Mouse (Mus musculus): ENCODE data around the gene Grsf1. TPM values are rescaled to one million over a fixed set of nuclear protein-coding genes. Genes with fewer than 3 reads are reported as not detected.

The Grsf1 gene
- polyA plus RNA-seq, 1 experiment, result 61.4 TPM

GRCm38 (mm10) chr5:88689279-88689938 is 13.4 kb upstream of the Grsf1 start:
- H3K4me1 ChIP-seq (ENCODE audit: control insufficient read depth, insufficient read depth, low read length), result no peaks in the 10 kb centered on the region
- no peak overlapping the region for H3K27ac ChIP-seq (ENCODE audit: insufficient read depth, low read depth, low read length)
- no peak for TF ChIP-seq CTCF (IDR thresholded peaks at IDR 0.05; ENCODE audit: low read depth, low read length)
- no peak overlapping the region for H3K4me3 ChIP-seq (ENCODE audit: insufficient read depth, low read length)

DNA sequence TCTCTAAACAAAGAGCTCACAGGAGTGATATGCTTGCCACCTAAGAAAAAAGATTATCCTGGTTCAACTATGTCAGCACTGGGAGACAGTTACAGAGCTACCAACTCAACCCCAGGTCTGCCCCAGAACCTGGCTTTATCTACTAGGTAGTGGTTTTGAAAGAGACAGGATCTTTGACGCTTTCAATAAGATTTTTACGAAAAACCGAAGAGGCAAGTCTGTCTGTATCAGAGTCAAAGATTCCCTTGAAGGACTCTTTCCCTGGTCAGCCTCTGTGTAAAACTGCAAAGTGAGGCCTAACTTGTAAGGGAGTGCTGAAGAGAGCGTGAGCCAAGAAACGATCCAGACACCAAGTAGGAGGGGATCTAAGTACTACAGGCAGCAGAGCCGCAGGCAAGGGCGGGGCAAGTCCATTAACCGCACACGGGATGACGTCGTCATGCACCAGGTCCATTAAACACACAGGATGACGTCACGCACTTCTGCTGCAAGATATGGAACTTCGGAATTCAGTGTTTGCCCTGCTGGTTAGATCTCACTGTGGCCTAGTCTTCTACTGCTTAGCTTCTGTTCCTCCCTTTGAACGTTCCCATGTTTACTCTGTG is 12.7 kb upstream of the Grsf1 start:
- Histone ChIP-seq H3K27ac (ENCODE audit: insufficient read depth, low read depth, low read length) (no peak overlapping the region), H3K4me1 (ENCODE audit: control insufficient read depth, insufficient read depth, low read length) (no peaks in the 10 kb centered on the region), H3K4me3 (ENCODE audit: insufficient read depth, low read length) (no peak overlapping the region)
- TF ChIP-seq CTCF (IDR thresholded peaks at IDR 0.05; ENCODE audit: low read depth, low read length) (no peak), POLR2A (IDR thresholded peaks at IDR 0.05; ENCODE audit: borderline replicate concordance, low read depth, low read length) (no peak)

DNA sequence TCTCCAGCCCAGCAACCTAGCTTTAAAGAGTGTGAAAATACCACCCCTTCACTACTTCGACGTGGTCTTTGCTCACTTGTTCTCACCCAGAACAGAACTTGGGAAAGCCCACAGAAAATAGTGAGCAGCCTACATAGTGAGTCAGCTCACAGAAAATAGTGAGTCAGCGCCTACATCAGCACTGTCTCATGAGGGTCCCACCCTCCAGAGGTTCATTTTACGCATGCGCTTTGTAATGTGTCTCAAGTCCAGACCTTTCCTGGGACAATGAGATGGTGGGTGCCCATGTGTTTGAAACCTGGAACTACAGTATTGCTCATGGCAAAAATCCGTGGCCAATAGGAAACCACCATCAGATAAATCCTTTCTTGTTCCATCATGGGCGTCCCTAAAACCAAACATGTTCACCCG is 12.0 kb upstream of the Grsf1 start:
- no peak overlapping the region for H3K27ac ChIP-seq (ENCODE audit: insufficient read depth, low read depth, low read length)
- TF ChIP-seq POLR2A (IDR thresholded peaks at IDR 0.05; ENCODE audit: borderline replicate concordance, low read depth, low read length), result no peak
- no peak for TF ChIP-seq CTCF (IDR thresholded peaks at IDR 0.05; ENCODE audit: low read depth, low read length)
- H3K4me3 ChIP-seq (ENCODE audit: insufficient read depth, low read length), result no peak overlapping the region
- no peaks in the 10 kb centered on the region for H3K4me1 ChIP-seq (ENCODE audit: control insufficient read depth, insufficient read depth, low read length)

- Histone ChIP-seq H3K27ac (ENCODE audit: insufficient read depth, low read depth, low read length) (no peak overlapping the region), H3K4me1 (ENCODE audit: control insufficient read depth, insufficient read depth, low read length) (no peaks in the 10 kb centered on the region), H3K4me3 (ENCODE audit: insufficient read depth, low read length) (no peak overlapping the region)
- no peak for TF ChIP-seq POLR2A (IDR thresholded peaks at IDR 0.05; ENCODE audit: borderline replicate concordance, low read depth, low read length)
- TF ChIP-seq CTCF (IDR thresholded peaks at IDR 0.05; ENCODE audit: low read depth, low read length), result no peak
These were observed 9.9 kb upstream of the Grsf1 start for GRCm38 (mm10) chr5:88685745-88686299.

- Histone ChIP-seq H3K4me3 (ENCODE audit: insufficient read depth, low read length) (no peak overlapping the region), H3K27ac (ENCODE audit: insufficient read depth, low read depth, low read length) (no peak overlapping the region), H3K4me1 (ENCODE audit: control insufficient read depth, insufficient read depth, low read length) (no peaks in the 10 kb centered on the region)
- TF ChIP-seq POLR2A (IDR thresholded peaks at IDR 0.05; ENCODE audit: borderline replicate concordance, low read depth, low read length), result no peak
- no peak for TF ChIP-seq CTCF (IDR thresholded peaks at IDR 0.05; ENCODE audit: low read depth, low read length)
These were observed 9.3 kb upstream of the Grsf1 start for GRCm38 (mm10) chr5:88685306-88685705.

GRCm38 (mm10) chr5:88684226-88684625 is 8.3 kb upstream of the Grsf1 start:
- TF ChIP-seq CTCF (IDR thresholded peaks at IDR 0.05; ENCODE audit: low read depth, low read length), result no peak
- TF ChIP-seq POLR2A (IDR thresholded peaks at IDR 0.05; ENCODE audit: borderline replicate concordance, low read depth, low read length), result no peak
- Histone ChIP-seq H3K27ac (ENCODE audit: insufficient read depth, low read depth, low read length) (no peak overlapping the region), H3K4me1 (ENCODE audit: control insufficient read depth, insufficient read depth, low read length) (peaks cover under 1% of the 10 kb centered on the region), H3K4me3 (ENCODE audit: insufficient read depth, low read length) (no peak overlapping the region)

- peaks cover 6% of the 10 kb centered on the region for H3K4me1 ChIP-seq (ENCODE audit: control insufficient read depth, insufficient read depth, low read length)
- H3K4me3 ChIP-seq (ENCODE audit: insufficient read depth, low read length), result no peak overlapping the region
These were observed 7.7 kb upstream of the Grsf1 start for GRCm38 (mm10) chr5:88683706-88684105.

GRCm38 (mm10) chr5:88680567-88680966 is 4.6 kb upstream of the Grsf1 start:
- TF ChIP-seq CTCF (IDR thresholded peaks at IDR 0.05; ENCODE audit: low read depth, low read length) (no peak), POLR2A (IDR thresholded peaks at IDR 0.05; ENCODE audit: borderline replicate concordance, low read depth, low read length) (no peak)
- Histone ChIP-seq H3K4me1 (ENCODE audit: control insufficient read depth, insufficient read depth, low read length) (peaks cover 16% of the 10 kb centered on the region), H3K4me3 (ENCODE audit: insufficient read depth, low read length) (no peak overlapping the region), H3K27ac (ENCODE audit: insufficient read depth, low read depth, low read length) (no peak overlapping the region)

More at GRCm38 (mm10) chr5:88683706-88684105, 7.7 kb upstream of the Grsf1 start:
- no peak overlapping the region for H3K27ac ChIP-seq (ENCODE audit: insufficient read depth, low read depth, low read length)
- TF ChIP-seq CTCF (IDR thresholded peaks at IDR 0.05; ENCODE audit: low read depth, low read length), result no peak
- no peak for TF ChIP-seq POLR2A (IDR thresholded peaks at IDR 0.05; ENCODE audit: borderline replicate concordance, low read depth, low read length)

DNA sequence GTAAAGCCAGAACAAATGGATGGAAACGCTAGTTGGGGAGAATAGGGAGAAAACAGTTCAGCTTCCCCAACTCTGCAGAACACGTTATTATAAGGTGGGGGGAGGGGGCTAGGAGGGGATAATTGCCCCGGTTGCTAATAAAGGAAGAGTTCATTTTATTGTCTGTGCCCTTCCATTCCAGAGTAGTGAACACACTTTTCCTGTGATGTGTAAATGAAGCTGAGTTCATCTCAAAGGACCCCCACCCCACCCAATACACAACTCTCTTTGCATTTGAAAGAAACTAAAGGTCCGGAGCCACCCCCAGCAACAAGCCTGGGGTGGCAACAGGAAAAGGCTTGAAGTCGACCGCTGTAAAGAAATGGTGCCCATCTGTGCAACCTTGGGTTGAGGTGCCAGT is 3.4 kb upstream of the Grsf1 start:
- no peak overlapping the region for H3K27ac ChIP-seq (ENCODE audit: insufficient read depth, low read depth, low read length)
- no peak overlapping the region for H3K4me3 ChIP-seq (ENCODE audit: insufficient read depth, low read length)
- H3K4me1 ChIP-seq (ENCODE audit: control insufficient read depth, insufficient read depth, low read length), result peaks cover 16% of the 10 kb centered on the region
- TF ChIP-seq CTCF (IDR thresholded peaks at IDR 0.05; ENCODE audit: low read depth, low read length) (no peak), POLR2A (IDR thresholded peaks at IDR 0.05; ENCODE audit: borderline replicate concordance, low read depth, low read length) (no peak)

DNA sequence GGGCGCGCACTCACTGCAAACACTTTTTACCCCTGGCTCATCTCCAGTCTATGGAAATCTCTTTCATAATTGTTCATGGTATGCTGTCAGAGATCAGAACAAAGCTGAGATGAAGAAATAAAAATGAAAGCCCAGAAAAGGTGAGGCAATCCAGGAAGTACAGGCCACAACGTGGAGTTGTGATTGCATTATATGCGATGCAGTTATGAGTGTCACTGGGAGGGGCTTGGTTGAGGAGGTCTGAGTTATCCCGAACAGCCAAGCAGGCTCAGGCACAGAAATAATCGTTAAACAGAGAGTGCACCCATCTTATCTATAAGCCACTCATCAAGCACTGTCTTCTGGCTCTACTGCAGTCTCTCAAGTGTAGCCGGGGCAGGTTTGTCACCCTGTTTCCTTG is 3.0 kb upstream of the Grsf1 start:
- H3K27ac ChIP-seq (ENCODE audit: insufficient read depth, low read depth, low read length), result no peak overlapping the region
- peaks cover 16% of the 10 kb centered on the region for H3K4me1 ChIP-seq (ENCODE audit: control insufficient read depth, insufficient read depth, low read length)
- H3K4me3 ChIP-seq (ENCODE audit: insufficient read depth, low read length), result no peak overlapping the region
- TF ChIP-seq POLR2A (IDR thresholded peaks at IDR 0.05; ENCODE audit: borderline replicate concordance, low read depth, low read length) (no peak), CTCF (IDR thresholded peaks at IDR 0.05; ENCODE audit: low read depth, low read length) (no peak)
